Mouse (Mus musculus) adrenal gland, adult 8-10 months (tissue): ENCODE data around the gene Adamtsl4. TPM values are rescaled to one million over a fixed set of nuclear protein-coding genes. Genes with fewer than 3 reads are reported as not detected.

Experiments
- DNase-seq: peaks from one replicate; pipeline ENCODE4 v3.0.0; 2022
- microRNA-seq, 2 experiments: library from miRNA; unstranded; fragments of <30 nt; microRNA quantifications; one replicate each; pipeline ENCODE4 v1.2.0; 2022
- total RNA-seq, 4 experiments: library from RNA; stranded (reverse); gene quantifications; 2 replicates each; pipeline ENCODE4 v1.2.4; 2022

Gene Adamtsl4
- total RNA-seq, 4 experiments from 2014 or later: 4.3 to 10.2 (median 6.4) TPM

DNA sequence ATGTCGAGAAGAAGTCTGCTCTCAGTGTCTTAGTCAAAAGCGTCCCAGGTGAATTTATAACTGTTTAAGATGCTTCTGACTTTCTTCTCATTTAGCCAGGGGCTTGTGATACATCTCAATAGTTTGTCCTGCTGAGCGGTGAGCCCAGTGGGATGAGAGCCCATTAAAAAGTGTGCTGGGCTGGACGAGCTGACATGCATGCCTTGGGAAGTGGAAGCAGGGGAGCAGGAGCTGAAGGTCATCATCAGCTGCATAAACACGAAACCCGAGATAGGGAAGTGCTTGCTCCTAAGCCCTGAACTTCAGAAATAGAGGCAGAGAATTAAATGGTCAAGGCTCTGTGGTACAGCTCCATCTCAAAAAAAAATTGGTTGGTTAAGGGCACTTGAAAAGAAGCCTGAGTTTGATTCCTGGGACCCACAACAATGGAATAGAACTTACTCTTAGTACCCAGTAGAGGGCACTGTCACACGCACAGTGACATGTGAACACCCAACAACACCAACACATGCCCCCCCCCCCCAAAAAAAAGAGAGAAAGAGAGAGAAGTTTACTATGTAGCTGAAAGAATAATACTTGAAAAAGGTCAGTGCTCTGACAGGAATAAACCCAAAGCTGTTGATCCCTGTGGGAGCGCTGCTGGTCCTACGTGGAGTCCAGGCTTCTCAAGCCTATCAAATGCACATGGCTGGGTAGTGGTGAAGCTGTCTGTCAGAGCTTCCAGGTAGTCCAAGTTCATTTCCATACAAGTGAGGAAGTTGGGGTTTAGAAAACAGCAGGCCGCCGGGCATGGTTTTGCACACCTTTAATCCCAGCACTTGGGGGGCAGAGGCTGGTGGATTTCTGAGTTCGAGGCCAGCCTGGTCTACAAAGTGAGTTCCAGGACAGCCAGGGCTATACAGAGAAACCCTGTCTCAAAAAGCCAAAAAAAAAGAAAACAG is 54.8 kb downstream of the Adamtsl4 start:
- DNase-seq: no peak

DNA sequence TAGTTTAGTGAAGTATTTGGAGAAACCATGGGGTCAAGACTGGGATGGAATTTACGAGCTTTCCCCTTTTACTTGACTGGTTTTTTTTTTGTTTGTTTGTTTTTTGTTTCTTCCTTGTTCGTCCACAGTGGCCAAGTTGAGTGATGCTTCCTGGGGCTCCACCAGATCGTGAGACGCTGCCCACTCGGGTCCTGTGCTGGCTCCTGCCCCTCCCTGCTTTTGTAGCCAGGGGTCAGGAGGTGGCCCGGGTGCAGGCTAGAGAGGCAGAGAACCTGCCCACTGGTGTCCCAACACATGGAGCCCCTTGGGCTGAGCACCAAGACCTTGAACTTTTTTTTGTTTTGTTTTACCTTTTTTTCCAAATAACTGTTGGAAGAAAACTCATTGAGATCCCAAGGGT is 56.4 kb downstream of the Adamtsl4 start:
- DNase-seq: no peak

DNA sequence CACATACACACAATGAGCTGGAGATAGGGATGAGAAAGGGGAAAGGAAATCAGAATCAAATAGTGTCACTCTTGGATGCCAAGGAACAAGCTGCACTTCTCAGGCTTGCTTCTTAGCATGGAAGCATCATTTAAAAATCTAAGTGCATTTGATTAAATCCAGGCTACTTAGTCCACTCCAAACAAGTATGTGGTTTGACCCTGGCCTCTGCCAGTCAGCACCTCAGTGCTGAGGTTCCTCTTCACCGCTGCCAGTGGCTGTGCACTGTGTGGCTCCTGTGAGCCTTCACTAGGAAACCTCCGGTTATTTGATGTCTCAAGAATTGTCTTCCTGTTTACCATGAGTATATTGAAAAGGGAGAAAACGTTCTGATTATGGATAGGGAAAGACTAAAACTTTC is 56.9 kb downstream of the Adamtsl4 start:
- no peak for DNase-seq

DNA sequence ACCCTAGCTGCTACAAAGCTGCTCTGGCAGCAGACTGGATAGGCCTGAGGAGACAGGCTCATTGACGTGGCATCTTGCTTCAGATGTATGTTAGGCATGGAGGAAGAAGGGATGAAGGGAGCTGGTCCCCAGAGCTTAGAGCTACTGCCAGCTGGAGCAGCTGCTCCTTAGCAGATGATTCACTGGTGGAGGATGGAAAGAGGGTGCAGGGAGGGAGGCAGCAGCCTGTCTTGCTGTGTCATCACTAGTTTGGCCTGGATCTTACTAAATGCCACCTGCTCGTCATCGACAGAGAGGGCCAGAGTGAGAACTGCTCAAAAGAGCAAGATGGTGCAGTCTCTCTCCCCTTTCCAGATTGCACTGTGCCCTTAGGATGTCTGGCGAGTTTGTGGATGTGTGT is 58.0 kb downstream of the Adamtsl4 start:
- peak; percentile 58 for DNase-seq

DNA sequence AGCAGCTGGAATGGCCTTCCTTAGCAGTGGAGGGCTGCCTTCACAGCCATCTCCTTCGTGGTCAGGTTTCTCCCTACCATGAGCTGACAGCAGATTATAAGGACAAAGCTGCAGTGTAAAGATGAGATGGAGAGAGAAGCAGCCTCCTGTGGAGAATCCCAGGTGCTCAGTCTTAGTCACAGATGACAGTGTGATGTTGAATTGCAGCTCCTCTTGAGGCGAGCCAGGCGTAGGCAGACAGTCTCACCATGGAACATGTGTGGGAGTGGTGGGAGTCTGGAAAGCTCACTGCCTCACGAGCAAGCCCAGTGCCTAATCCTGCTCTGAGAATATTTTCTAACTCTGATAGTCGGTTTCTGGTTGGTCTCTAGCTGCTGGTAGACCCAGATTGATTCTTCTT is 60.0 kb downstream of the Adamtsl4 start:
- no peak for DNase-seq

Small RNAs within 50 kb of the gene (microRNA-seq; reads per million reads assigned to microRNA genes)
- gene Mir7014: 0.18 to 1.7 reads per million in 2 experiments

Other genes starting within 250 kb of the Adamtsl4 start
- 1 to 10 TPM; 4.6 to 9.3 (median 5.1) TPM for gene Ctsk, start 188.7 kb downstream of the Adamtsl4 start, total RNA-seq
- gene Ctss, start 161.1 kb downstream of the Adamtsl4 start, total RNA-seq: 100 to 1,000 TPM in 2 of 4 experiments, 10 to 100 TPM in 2; 52.8 to 131 (median 95.6) TPM
- not detected for gene Hormad1, start 128.2 kb downstream of the Adamtsl4 start, total RNA-seq
- gene Golph3l, start 99.0 kb downstream of the Adamtsl4 start, total RNA-seq: 10 to 100 TPM; 53.5 to 63.5 (median 61.5) TPM
- 100 to 1,000 TPM; 102 to 141 (median 119) TPM for gene Ensa, start 62.9 kb downstream of the Adamtsl4 start, total RNA-seq
- gene Mcl1, start 29.1 kb downstream of the Adamtsl4 start, total RNA-seq: 100 to 1,000 TPM; 177 to 189 (median 179) TPM
- 100 to 1,000 TPM; 619 to 722 (median 665) TPM for gene Ecm1, start 51.7 kb upstream of the Adamtsl4 start, total RNA-seq
- gene Tars2, start 72.3 kb upstream of the Adamtsl4 start, total RNA-seq: 10 to 100 TPM; 62.2 to 74.5 (median 65.2) TPM
- gene Rprd2, start 130.9 kb upstream of the Adamtsl4 start, total RNA-seq: 10 to 100 TPM; 57.2 to 70.5 (median 57.7) TPM
- 10 to 100 TPM; 27.8 to 43.0 (median 35.6) TPM for gene Prpf3, start 168.0 kb upstream of the Adamtsl4 start, total RNA-seq
- 100 to 1,000 TPM; 192 to 303 (median 226) TPM for gene Mrps21, start 183.6 kb upstream of the Adamtsl4 start, total RNA-seq
- 10 to 100 TPM in 1 of 4 experiments, 1 to 10 TPM in 3; 3.6 to 12.3 (median 5.9) TPM for gene Ciart, start 194.3 kb upstream of the Adamtsl4 start, total RNA-seq
- 10 to 100 TPM in 1 of 4 experiments, 1 to 10 TPM in 3; 8.0 to 10.5 (median 8.8) TPM for gene BC028528, start 204.1 kb upstream of the Adamtsl4 start, total RNA-seq
- gene Aph1a, start 206.1 kb upstream of the Adamtsl4 start, total RNA-seq: 100 to 1,000 TPM; 114 to 155 (median 121) TPM
- 1 to 10 TPM in 1 of 4 experiments, under 1 TPM in 2, not detected in 1; 0.22 to 2.4 (median 0.55) TPM for gene Car14, start 216.8 kb upstream of the Adamtsl4 start, total RNA-seq
- 10 to 100 TPM; 83.8 to 94.0 (median 88.4) TPM for gene Anp32e, start 241.3 kb upstream of the Adamtsl4 start, total RNA-seq